Mouse (Mus musculus): ENCODE measurements around the gene Hoxd11. TPM values are rescaled to one million over a fixed set of nuclear protein-coding genes. Genes with fewer than 3 reads are reported as not detected.

Gene Hoxd11
- polyA plus RNA-seq, 1 experiment from 2014 or later, result not detected

GRCm38 (mm10) chr2:74707599-74707998, 28.2 kb downstream of the Hoxd11 start:
- ATAC-seq (replicated peaks; ENCODE audit: insufficient number of reproducible peaks, low FRiP score, low TSS enrichment), result no peak
- no peak overlapping the region for H3K9ac ChIP-seq (ENCODE audit: low read depth, low read length)
- peaks cover 8% of the 10 kb centered on the region for H3K4me1 ChIP-seq (ENCODE audit: control insufficient read depth, insufficient read depth, low read length)
- no peak overlapping the region for H3K4me2 ChIP-seq
- no peaks in the 10 kb centered on the region for H3K36me3 ChIP-seq (ENCODE audit: control insufficient read depth, insufficient read depth, low read length)
- no peak overlapping the region for H3K4me3 ChIP-seq (ENCODE audit: low read depth, low read length)
- peaks cover 93% of the 10 kb centered on the region for H3K27me3 ChIP-seq (ENCODE audit: control insufficient read depth, insufficient read depth, low read length)
- no peak overlapping the region for H3K27ac ChIP-seq (ENCODE audit: low read depth, low read length)
- WGBS (ENCODE audit: insufficient replicate concordance), result 12% methylated on average over 7 of the region's 7 CpGs
- H3K9me3 ChIP-seq (replicated peaks; ENCODE audit: control insufficient read depth, low read length), result no peaks in the 10 kb centered on the region

GRCm38 (mm10) chr2:74708676-74709075, 29.3 kb downstream of the Hoxd11 start:
- Histone ChIP-seq H3K4me2 (no peak overlapping the region), H3K9ac (ENCODE audit: low read depth, low read length) (no peak overlapping the region), H3K4me1 (ENCODE audit: control insufficient read depth, insufficient read depth, low read length) (peaks cover 8% of the 10 kb centered on the region), H3K4me3 (ENCODE audit: low read depth, low read length) (no peak overlapping the region), H3K27me3 (ENCODE audit: control insufficient read depth, insufficient read depth, low read length) (peaks cover 93% of the 10 kb centered on the region), H3K36me3 (ENCODE audit: control insufficient read depth, insufficient read depth, low read length) (no peaks in the 10 kb centered on the region), H3K27ac (ENCODE audit: low read depth, low read length) (no peak overlapping the region), H3K9me3 (replicated peaks; ENCODE audit: control insufficient read depth, low read length) (no peaks in the 10 kb centered on the region)
- WGBS (ENCODE audit: insufficient replicate concordance), result 20% methylated on average over 4 of the region's 4 CpGs
- no peak for ATAC-seq (replicated peaks; ENCODE audit: insufficient number of reproducible peaks, low FRiP score, low TSS enrichment)

- Histone ChIP-seq H3K27me3 (ENCODE audit: control insufficient read depth, insufficient read depth, low read length) (peaks cover 93% of the 10 kb centered on the region), H3K36me3 (ENCODE audit: control insufficient read depth, insufficient read depth, low read length) (no peaks in the 10 kb centered on the region), H3K4me2 (no peak overlapping the region), H3K9me3 (replicated peaks; ENCODE audit: control insufficient read depth, low read length) (no peaks in the 10 kb centered on the region), H3K9ac (ENCODE audit: low read depth, low read length) (no peak overlapping the region), H3K4me1 (ENCODE audit: control insufficient read depth, insufficient read depth, low read length) (peaks cover 8% of the 10 kb centered on the region), H3K4me3 (ENCODE audit: low read depth, low read length) (no peak overlapping the region), H3K27ac (ENCODE audit: low read depth, low read length) (no peak overlapping the region)
- ATAC-seq (replicated peaks; ENCODE audit: insufficient number of reproducible peaks, low FRiP score, low TSS enrichment), result no peak
- WGBS (ENCODE audit: insufficient replicate concordance), result 4% methylated on average over 5 of the region's 5 CpGs
Observed at GRCm38 (mm10) chr2:74709465-74710419, 30.4 kb downstream of the Hoxd11 start.

GRCm38 (mm10) chr2:74710929-74711543, 31.7 kb downstream of the Hoxd11 start:
- 2% methylated on average over 16 of the region's 16 CpGs for WGBS (ENCODE audit: insufficient replicate concordance)
- Histone ChIP-seq H3K4me1 (ENCODE audit: control insufficient read depth, insufficient read depth, low read length) (peaks cover 5% of the 10 kb centered on the region; the same call in 1 of the 2 replicates), H3K9ac (ENCODE audit: low read depth, low read length) (no peak overlapping the region)

GRCm38 (mm10) chr2:74711721-74712621, 32.6 kb downstream of the Hoxd11 start, which contains the start of the genes Hoxd3 and Hoxd4:
Hoxd3 (plus strand) TSS chr2:74711927.
Hoxd4 (plus strand) TSS chr2:74711929.
- no peak within 1 kb of the TSS for H3K9ac ChIP-seq (ENCODE audit: low read depth, low read length)
- H3K4me3 ChIP-seq (ENCODE audit: low read depth, low read length), result peak within 1 kb of the TSS; percentile 40
- no peak within 1 kb of the TSS for H3K27ac ChIP-seq (ENCODE audit: low read depth, low read length)
- under 1% methylated on average over 65 of the region's 65 CpGs for WGBS (ENCODE audit: insufficient replicate concordance)
- no peaks in the 10 kb centered on the region for H3K36me3 ChIP-seq (ENCODE audit: control insufficient read depth, insufficient read depth, low read length)
- H3K27me3 ChIP-seq (ENCODE audit: control insufficient read depth, insufficient read depth, low read length), result peaks cover 93% of the 10 kb centered on the region
- H3K4me2 ChIP-seq, result peak within 1 kb of the TSS; percentile 66
- peaks cover 5% of the 10 kb centered on the region; the same call in 1 of the 2 replicates for H3K4me1 ChIP-seq (ENCODE audit: control insufficient read depth, insufficient read depth, low read length)
- no peaks in the 10 kb centered on the region for H3K9me3 ChIP-seq (replicated peaks; ENCODE audit: control insufficient read depth, low read length)
- ATAC-seq (replicated peaks; ENCODE audit: insufficient number of reproducible peaks, low FRiP score, low TSS enrichment), result 0 out of 2 replicates have a peak, but pooled peaks have one; percentile 18

More at GRCm38 (mm10) chr2:74710929-74711543, 31.7 kb downstream of the Hoxd11 start:
- Histone ChIP-seq H3K9me3 (replicated peaks; ENCODE audit: control insufficient read depth, low read length) (no peaks in the 10 kb centered on the region), H3K4me3 (ENCODE audit: low read depth, low read length) (no peak overlapping the region), H3K27ac (ENCODE audit: low read depth, low read length) (no peak overlapping the region), H3K36me3 (ENCODE audit: control insufficient read depth, insufficient read depth, low read length) (no peaks in the 10 kb centered on the region), H3K27me3 (ENCODE audit: control insufficient read depth, insufficient read depth, low read length) (peaks cover 93% of the 10 kb centered on the region), H3K4me2 (no peak overlapping the region)
- ATAC-seq (replicated peaks; ENCODE audit: insufficient number of reproducible peaks, low FRiP score, low TSS enrichment), result no peak

GRCm38 (mm10) chr2:74713239-74714150, 34.1 kb downstream of the Hoxd11 start:
- 8% methylated on average over 19 of the region's 19 CpGs for WGBS (ENCODE audit: insufficient replicate concordance)
- Histone ChIP-seq H3K4me3 (ENCODE audit: low read depth, low read length) (no peak overlapping the region), H3K9ac (ENCODE audit: low read depth, low read length) (no peak overlapping the region), H3K27ac (ENCODE audit: low read depth, low read length) (no peak overlapping the region), H3K4me1 (ENCODE audit: control insufficient read depth, insufficient read depth, low read length) (peaks cover 5% of the 10 kb centered on the region; the same call in 1 of the 2 replicates), H3K36me3 (ENCODE audit: control insufficient read depth, insufficient read depth, low read length) (no peaks in the 10 kb centered on the region), H3K27me3 (ENCODE audit: control insufficient read depth, insufficient read depth, low read length) (peaks cover 94% of the 10 kb centered on the region), H3K4me2 (no peak overlapping the region), H3K9me3 (replicated peaks; ENCODE audit: control insufficient read depth, low read length) (no peaks in the 10 kb centered on the region)
- no peak for ATAC-seq (replicated peaks; ENCODE audit: insufficient number of reproducible peaks, low FRiP score, low TSS enrichment)

GRCm38 (mm10) chr2:74714156-74714789, 34.9 kb downstream of the Hoxd11 start:
- H3K4me3 ChIP-seq (ENCODE audit: low read depth, low read length), result no peak overlapping the region
- WGBS (ENCODE audit: insufficient replicate concordance), result 4% methylated on average over 18 of the region's 18 CpGs

More at GRCm38 (mm10) chr2:74714156-74714789, 34.9 kb downstream of the Hoxd11 start:
- Histone ChIP-seq H3K36me3 (ENCODE audit: control insufficient read depth, insufficient read depth, low read length) (no peaks in the 10 kb centered on the region), H3K4me2 (no peak overlapping the region), H3K9me3 (replicated peaks; ENCODE audit: control insufficient read depth, low read length) (no peaks in the 10 kb centered on the region), H3K27me3 (ENCODE audit: control insufficient read depth, insufficient read depth, low read length) (peaks cover 93% of the 10 kb centered on the region), H3K4me1 (ENCODE audit: control insufficient read depth, insufficient read depth, low read length) (peaks cover 5% of the 10 kb centered on the region; the same call in 1 of the 2 replicates), H3K27ac (ENCODE audit: low read depth, low read length) (no peak overlapping the region), H3K9ac (ENCODE audit: low read depth, low read length) (no peak overlapping the region)
- no peak for ATAC-seq (replicated peaks; ENCODE audit: insufficient number of reproducible peaks, low FRiP score, low TSS enrichment)

Measured in heart, embryonic 11.5 days (tissue).